Mouse (Mus musculus): Measurements from ENCODE around the gene Bend5. TPM values are rescaled to one million over a fixed set of nuclear protein-coding genes. Genes with fewer than 3 reads are reported as not detected.

The Bend5 gene
- 23.2 TPM for polyA plus RNA-seq (2014; fragmentation: Illumina TruSeq; extraction: RNeasy Lipid Tissue Mini Kit (QIAGEN cat#74804); ENCODE audit: low read depth, low replicate concordance)

GRCm38 (mm10) chr4:111414818-111415488 lies at the start of gene Bend5:
TSS of gene Bend5 (plus strand) at chr4:111415006.

